In the genomic region with DNA sequence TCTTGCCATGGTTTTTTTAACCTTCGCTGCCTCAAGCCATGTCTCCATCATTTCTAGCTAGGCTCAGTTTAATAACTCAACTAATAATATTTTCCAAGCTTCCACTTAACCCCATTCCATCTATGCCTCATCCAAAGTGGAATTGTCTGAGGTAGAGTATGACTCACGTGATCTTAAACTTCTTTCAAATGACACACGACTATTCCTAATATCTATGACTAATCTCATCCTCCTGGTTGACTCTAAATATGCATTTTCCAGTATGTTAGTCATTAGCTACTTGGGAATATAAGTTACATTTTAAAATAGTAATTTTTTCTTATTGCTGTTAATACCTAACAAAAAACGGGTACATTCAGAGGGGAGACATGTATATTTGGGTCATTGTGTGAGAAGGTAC, we compare ENCODE assay signal across 22 mouse cellular contexts.
"Had no signal": no experiment of that assay in that cellular context is flagged by ENCODE, and none has a peak within 500 bp of the region (broad histone marks: within the 10 kb centered on the region; RNA-seq: fewer than 3 reads in every experiment).

No protein-coding gene starts in this region.

- DNase-seq: gastrocnemius, postnatal 14 days; gastrocnemius, postnatal 36 days; heart, adult 11 months; heart, adult 2 months; heart, postnatal 14 days; heart, postnatal 36 days; kidney, adult 18-20 months; kidney, adult 8-10 months; kidney, postnatal 10 days; kidney, postnatal 25 days; left cerebral cortex, postnatal 4 days had no signal

- H3K27ac ChIP-seq: heart, adult 2 months; heart, embryonic 13.5 days; heart, embryonic 15.5 days; hindbrain, embryonic 13.5 days; hindbrain, embryonic 15.5 days; hindbrain, postnatal 0 days; limb, embryonic 13.5 days; limb, embryonic 15.5 days; liver, embryonic 12.5 days; liver, embryonic 14.5 days had no signal

- H3K4me2 ChIP-seq: heart, embryonic 11.5 days; heart, embryonic 13.5 days; heart, embryonic 15.5 days; hindbrain, embryonic 13.5 days; hindbrain, embryonic 15.5 days; limb, embryonic 13.5 days; limb, embryonic 15.5 days; liver, embryonic 12.5 days had no signal

- H3K9ac ChIP-seq: heart, embryonic 13.5 days; heart, embryonic 15.5 days; hindbrain, embryonic 13.5 days; hindbrain, embryonic 15.5 days; limb, embryonic 13.5 days; limb, embryonic 15.5 days; liver, embryonic 12.5 days; liver, embryonic 14.5 days had no signal

- ATAC-seq: hindbrain, postnatal 0 days; intestine, embryonic 16.5 days; liver, embryonic 12.5 days had no signal

- H3K36me3 ChIP-seq: heart, embryonic 13.5 days; heart, embryonic 15.5 days; hindbrain, embryonic 13.5 days; hindbrain, embryonic 15.5 days; limb, embryonic 13.5 days; limb, embryonic 15.5 days; liver, embryonic 12.5 days had no signal

- H3K9me3 ChIP-seq: heart, embryonic 13.5 days; heart, embryonic 15.5 days; hindbrain, embryonic 13.5 days; hindbrain, embryonic 15.5 days; limb, embryonic 13.5 days; limb, embryonic 15.5 days; liver, embryonic 12.5 days had no signal

- H3K27me3 ChIP-seq: heart, embryonic 13.5 days; heart, embryonic 15.5 days; hindbrain, embryonic 13.5 days; hindbrain, embryonic 15.5 days; limb, embryonic 13.5 days; limb, embryonic 15.5 days; liver, embryonic 12.5 days had no signal

- H3K4me1 ChIP-seq: hindbrain, embryonic 13.5 days; hindbrain, embryonic 15.5 days; limb, embryonic 13.5 days; limb, embryonic 15.5 days; liver, embryonic 12.5 days had no signal

- H3K4me3 ChIP-seq: heart, adult 2 months; heart, embryonic 13.5 days; heart, embryonic 15.5 days; hindbrain, embryonic 13.5 days; hindbrain, embryonic 15.5 days; limb, embryonic 13.5 days; limb, embryonic 15.5 days; liver, embryonic 12.5 days had no signal
